Mouse (Mus musculus) cortical plate, adult 2 months (tissue): Measurements from ENCODE around the gene Unc13a. TPM values are rescaled to one million over a fixed set of nuclear protein-coding genes. Genes with fewer than 3 reads are reported as not detected.

Experiments used
- H3K27ac ChIP-seq: fragments of 200-500 bp; 2 replicates; pipeline ENCODE4 v1.5.1; 2012; ENCODE audit warnings: low read length, control low read depth, inconsistent platforms; ENCODE audit not compliant: insufficient read depth
- H3K4me1 ChIP-seq: fragments of 200-500 bp; 2 replicates; pipeline ENCODE4 v1.6.1; 2011; ENCODE audit warnings: low read length; ENCODE audit not compliant: control insufficient read depth, insufficient read depth
- H3K4me3 ChIP-seq: fragments of 200-500 bp; 2 replicates; pipeline ENCODE4 v1.5.1; 2011; ENCODE audit warnings: mild to moderate bottlenecking, low read length, control low read depth; ENCODE audit not compliant: insufficient read depth
- CTCF ChIP-seq: fragments of 200-500 bp; IDR thresholded peaks from 2 replicates; pipeline ENCODE4 v1.5.1; 2011; ENCODE audit warnings: mild to moderate bottlenecking, control low read depth, low read length; ENCODE audit not compliant: insufficient read depth; ENCODE audit errors: extremely low read depth
- POLR2A ChIP-seq: fragments of 200-500 bp; IDR thresholded peaks from 2 replicates; pipeline ENCODE4 v1.6.1; 2011; ENCODE audit warnings: mild to moderate bottlenecking, low read length, control low read depth; ENCODE audit not compliant: insufficient read depth; ENCODE audit errors: extremely low read depth
- polyA plus RNA-seq: library from polyadenylated mRNA; depleted of rRNA; stranded (reverse); fragments of >200 nt; gene quantifications from 2 replicates; pipeline ENCODE4 v1.2.3, GENCODE M21; 2012

Unc13a gene
- polyA plus RNA-seq, 1 experiment: 199 TPM

DNA sequence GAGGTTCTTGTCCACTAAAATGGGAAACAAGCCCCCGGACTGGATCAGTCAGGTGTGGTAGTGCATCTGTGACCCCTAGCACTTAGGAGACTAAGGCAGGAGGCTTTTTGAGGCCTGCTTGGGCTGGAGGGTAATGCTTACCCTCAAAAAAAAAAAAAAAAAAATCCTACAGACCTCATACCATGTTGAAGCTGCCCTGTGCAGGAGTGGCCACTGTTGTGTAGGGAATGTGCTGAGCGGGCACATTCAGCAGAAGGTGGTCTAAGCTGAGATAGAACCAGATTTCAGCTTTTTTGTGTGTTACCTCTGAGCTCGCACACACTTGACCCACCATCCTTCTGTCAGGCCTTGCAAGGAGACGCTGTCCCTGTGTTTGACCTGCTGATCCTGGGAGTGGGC, 77.2 kb downstream of the Unc13a start:
- Histone ChIP-seq H3K4me3 (no peak overlapping the region), H3K4me1 (peaks cover 5% of the 10 kb centered on the region), H3K27ac (no peak overlapping the region)
- TF ChIP-seq POLR2A (no peak), CTCF (no peak)

DNA sequence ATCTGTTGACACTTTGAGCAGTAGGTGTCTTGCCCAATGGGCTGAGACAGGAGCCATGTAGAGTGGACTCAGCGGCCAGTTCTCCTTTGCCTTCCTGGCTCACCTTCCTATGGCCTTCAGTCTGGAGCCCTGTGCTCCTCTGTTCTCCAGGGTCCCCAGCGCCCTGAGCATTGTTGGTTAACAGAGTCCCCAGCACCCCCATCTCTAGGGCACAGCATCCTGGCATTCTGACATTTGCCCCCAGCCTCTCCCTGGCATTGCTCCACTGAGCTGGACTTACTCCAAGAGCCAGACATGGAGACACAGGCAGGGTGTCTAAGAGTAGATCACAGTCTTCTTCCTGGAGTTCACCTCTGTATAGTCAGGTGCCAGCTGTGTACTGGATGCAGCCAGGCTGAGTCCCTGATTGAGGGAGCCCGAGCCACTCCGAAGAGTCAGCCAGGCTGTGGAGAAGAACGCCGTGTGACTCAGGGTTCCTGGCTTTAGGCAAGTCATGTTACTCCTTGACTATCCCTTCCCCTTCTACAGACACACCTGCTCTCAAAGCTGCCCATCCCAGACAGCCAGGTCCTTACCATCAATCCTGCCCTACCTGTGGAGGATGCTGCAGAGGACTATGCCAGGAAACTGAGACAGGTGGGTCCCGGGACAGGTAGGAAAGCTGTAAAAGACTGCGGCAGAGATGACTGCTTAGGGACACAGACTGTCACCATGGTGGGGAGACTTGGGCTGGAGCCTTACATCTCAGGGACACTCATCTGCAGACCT, 77.8 kb downstream of the Unc13a start:
- Histone ChIP-seq H3K4me1 (peaks cover 5% of the 10 kb centered on the region), H3K4me3 (no peak overlapping the region), H3K27ac (no peak overlapping the region)
- no peak for TF ChIP-seq CTCF
- no peak for TF ChIP-seq POLR2A

DNA sequence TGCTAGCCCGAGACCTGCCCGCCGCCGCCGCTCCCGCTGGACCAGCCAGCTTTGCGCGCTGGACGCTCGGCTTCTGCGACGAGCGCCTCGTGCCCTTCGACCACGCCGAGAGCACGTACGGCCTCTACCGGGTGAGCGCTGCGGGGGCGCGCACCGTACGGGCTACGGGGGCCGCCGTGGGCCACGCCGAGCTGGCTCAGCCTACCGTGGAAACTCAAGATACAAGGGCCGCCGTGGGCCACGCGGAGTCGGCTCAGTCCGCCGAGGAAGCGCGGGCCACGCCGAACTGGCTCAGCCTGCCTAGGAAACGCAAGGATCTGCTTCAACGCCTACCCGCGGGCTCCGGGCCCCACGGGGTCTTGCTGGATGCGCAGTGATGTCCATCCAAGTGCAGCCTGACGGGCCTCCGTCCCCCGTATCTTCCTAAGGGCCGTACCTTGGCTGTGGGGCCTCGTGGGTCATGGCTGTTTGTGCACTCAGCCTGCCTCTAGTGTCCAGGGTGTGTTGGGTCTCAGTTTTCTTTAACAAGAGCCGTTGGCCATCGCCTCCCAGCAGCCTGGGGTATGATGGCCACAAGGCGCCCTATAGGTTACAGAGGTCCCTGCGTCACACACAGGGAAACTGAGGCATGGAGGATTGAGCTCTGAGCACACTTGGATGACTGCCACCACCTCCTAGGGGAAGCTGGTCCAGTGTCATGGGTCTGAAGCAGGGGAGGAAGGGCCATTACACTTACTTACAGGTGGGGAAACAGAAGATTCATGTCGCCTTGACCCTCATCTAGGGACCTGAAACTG, 79.0 kb downstream of the Unc13a start:
- peak overlapping the region; percentile 99 for H3K4me3 ChIP-seq
- TF ChIP-seq CTCF (no peak), POLR2A (no peak)
- H3K27ac ChIP-seq: peak overlapping the region; percentile 99
- peaks cover 5% of the 10 kb centered on the region for H3K4me1 ChIP-seq

DNA sequence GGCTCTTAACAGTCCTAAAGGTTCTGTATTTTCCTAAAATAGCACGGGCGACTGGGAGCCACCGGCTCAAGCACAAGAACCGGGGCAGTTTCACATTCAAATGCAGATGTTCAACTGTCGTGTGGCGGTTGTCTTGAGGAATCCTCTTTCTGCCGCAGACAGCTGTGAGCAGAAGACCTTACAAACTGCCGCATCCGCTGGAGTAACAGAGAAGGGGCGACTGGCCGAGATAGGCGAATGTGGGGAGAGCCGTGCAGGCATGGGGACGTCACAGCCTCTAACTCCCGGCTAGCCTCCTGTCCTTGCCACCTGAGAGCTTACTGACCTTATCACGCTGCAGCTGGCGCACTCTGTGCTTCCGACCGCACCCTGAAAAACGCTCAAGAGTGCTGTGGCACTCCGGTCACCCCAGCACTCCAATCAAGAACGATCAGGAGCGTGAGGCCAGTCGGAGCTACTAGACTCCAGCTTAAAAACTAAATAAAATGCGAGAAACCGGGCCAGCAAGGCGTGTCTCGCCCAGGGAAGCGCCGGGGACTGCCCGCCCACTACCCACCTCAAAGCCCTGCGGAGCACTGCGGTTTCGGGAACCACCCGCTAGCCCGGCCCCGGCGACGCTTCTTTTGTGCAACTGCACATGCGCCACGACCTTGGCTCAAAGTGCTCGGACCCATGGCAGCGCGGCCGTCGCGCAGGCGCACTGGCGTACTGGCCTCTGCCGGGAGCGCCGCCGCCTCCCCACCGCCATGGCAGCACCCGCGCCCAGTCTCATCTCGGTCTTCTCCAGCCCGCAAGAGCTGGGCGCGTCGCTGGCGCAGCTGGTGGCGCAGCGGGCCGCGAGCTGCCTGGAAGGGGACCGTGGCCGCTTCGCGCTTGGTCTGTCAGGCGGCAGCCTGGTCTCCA, 79.8 kb downstream of the Unc13a start, which contains the start of gene Pgls:
Pgls (plus strand) TSS at position 706 of the 903 bp plus-strand sequence.
- TF ChIP-seq CTCF (no peak), POLR2A (peak; percentile 16; the same call in 1 of the 2 replicates)
- Histone ChIP-seq H3K4me3 (peak within 1 kb of the TSS; percentile 99), H3K27ac (peak within 1 kb of the TSS; percentile 99), H3K4me1 (peaks cover 5% of the 10 kb centered on the region)

DNA sequence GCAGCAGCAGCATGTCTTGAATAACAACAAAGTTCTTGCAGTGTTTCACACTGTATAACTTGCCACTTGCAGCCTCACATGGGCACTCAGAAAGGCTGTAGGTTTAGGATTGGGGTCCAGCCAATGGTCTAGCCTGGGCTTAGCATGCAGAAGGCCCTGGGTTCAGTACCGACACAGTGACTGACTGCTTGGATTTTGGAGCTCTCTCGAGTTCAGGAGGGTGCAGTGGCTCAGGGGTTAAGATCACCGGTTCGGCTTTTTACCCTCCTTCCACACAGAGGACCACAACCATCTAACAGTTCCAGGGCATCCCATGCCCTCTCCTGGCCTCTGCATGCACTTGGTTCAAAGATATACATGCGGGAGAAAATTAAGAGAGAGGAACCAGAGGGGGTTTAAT, 80.5 kb downstream of the Unc13a start:
- H3K4me1 ChIP-seq: peaks cover 5% of the 10 kb centered on the region
- H3K27ac ChIP-seq: peak overlapping the region; percentile 77; the same call in 1 of the 2 replicates
- peak overlapping the region; percentile 99 for H3K4me3 ChIP-seq
- TF ChIP-seq CTCF: no peak
- no peak for TF ChIP-seq POLR2A

DNA sequence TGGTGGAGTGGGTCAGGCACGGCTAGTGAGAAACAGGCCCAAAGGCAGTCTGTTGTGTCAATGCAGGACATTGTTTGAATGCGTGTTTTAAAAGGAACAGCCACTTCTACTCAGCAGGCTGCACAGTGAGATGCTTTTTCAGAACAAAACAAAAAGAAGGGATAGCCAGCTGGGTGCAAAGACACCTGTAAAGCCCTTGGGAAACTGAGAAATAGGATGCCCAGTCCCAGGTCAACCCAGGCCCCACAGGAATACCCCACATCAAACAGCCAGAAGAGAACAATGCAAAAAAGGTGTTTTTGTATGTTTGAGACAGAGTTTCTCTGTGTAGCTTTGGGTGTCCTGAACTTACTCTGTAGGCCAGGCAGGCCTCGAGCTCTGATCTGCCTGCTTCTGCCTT, 82.8 kb downstream of the Unc13a start:
- TF ChIP-seq CTCF (no peak), POLR2A (no peak)
- H3K27ac ChIP-seq: no peak overlapping the region
- no peak overlapping the region for H3K4me3 ChIP-seq
- H3K4me1 ChIP-seq: peaks cover 5% of the 10 kb centered on the region

DNA sequence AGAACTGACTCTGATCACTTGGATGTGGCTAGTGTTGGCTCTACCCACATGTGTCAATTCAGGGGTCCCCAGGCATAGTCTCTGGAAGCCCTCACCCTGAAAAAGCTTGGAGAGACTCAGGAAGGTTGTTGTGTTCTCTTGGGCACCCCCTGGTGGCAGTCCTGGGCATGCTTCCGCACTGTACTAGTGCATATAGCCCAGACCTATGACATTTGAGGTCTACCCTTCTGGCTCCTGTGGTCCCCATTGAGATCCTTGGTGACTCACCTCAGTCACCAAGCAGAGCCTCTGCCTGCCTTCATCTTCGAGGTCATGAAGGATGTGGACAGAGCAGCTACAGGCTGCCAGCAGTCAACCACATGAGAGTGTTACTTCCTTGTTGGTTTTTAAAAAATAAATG, 84.7 kb downstream of the Unc13a start:
- peaks cover 2% of the 10 kb centered on the region; the same call in 1 of the 2 replicates for H3K4me1 ChIP-seq
- TF ChIP-seq POLR2A (no peak), CTCF (peak; percentile 57)
- H3K4me3 ChIP-seq: no peak overlapping the region
- no peak overlapping the region for H3K27ac ChIP-seq

DNA sequence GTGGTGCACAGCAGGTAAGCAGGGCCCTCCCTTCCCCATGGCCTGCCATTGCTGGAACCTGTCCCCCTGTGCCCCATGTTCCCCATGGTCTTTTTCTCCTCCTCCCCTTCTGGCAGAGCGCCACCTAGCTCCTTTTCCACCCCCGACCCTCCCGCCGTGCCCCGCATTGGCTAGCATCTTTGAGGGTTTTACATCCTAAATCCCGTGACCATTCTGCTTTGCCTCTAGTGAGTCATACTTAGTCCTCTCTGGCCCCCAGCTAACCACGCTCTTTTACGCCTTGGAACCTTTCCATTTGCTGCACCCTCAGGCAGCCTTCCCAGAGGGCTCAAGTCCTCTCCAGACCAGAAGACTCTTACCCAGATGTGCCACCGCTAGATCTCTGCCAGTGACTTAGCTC, 91.4 kb downstream of the Unc13a start:
- Histone ChIP-seq H3K4me3 (no peak overlapping the region), H3K27ac (no peak overlapping the region), H3K4me1 (no peaks in the 10 kb centered on the region)
- TF ChIP-seq CTCF: no peak
- no peak for TF ChIP-seq POLR2A

DNA sequence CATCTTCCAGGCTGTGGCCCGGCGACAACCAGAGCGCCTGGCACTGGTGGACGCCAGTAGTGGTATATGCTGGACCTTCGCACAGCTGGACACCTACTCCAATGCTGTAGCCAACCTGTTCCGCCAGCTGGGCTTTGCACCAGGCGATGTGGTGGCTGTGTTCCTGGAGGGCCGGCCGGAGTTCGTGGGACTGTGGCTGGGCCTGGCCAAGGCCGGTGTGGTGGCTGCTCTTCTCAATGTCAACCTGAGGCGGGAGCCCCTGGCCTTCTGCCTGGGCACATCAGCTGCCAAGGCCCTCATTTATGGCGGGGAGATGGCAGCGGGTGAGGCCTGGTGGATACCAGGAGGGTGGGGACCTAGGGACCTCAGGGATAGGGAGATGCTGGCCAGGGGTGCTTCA, 92.1 kb downstream of the Unc13a start:
- TF ChIP-seq POLR2A (no peak), CTCF (no peak)
- H3K4me1 ChIP-seq: no peaks in the 10 kb centered on the region
- H3K27ac ChIP-seq: no peak overlapping the region
- no peak overlapping the region for H3K4me3 ChIP-seq
